Mouse (Mus musculus): ENCODE data around the gene Rae1.

Gene Rae1

GRCm38 (mm10) chr2:172990161-172990560 is 9.8 kb upstream of the Rae1 start:
- DNase-seq (ENCODE audit: low read depth, low spot score): no peak

DNA sequence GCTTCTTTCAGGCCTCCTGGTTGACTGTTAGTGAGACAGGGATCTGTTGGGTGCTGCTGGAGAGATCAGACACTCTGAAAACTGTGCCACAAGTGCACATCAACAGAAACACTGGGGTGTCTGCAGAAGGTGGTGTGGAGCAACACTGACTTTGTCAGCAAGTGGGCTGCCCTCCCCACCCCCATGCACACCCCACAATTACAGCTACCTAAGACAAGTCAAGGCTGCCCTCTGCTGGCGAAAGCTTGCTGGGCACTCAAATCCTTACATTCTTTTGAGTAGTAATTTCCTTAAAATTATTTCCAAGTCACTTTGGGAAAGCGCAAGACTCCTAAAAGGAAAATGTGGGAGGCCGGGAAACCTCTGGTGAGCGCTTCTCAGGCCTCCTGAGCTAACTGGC is 3.7 kb upstream of the Rae1 start:
- peak; percentile 87 for DNase-seq (ENCODE audit: low read depth, low spot score)

DNA sequence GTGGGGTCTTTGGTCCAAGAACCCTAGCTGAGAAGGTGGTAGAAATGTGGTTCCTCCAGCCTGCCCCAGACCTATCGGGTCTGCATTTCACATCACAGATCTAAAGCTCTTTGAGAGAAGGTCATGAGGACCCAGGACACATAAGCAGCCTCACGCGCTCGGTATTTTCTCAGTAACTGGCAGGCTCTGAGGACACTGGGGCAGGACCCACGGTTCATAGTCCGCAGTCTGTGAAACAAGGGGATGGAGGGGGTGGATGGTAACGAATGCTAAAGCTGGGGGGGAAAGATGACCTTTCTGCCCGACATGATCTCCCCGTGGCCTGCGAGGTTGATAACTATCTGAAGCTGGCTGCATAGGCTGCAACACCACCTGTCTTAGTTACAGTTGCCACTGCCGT is 2.2 kb upstream of the Rae1 start:
- no peak for DNase-seq (ENCODE audit: low read depth, low spot score)

- no peak for DNase-seq (ENCODE audit: low read depth, low spot score)
These were observed 1.4 kb upstream of the Rae1 start for GRCm38 (mm10) chr2:172998478-172998877.

GRCm38 (mm10) chr2:173000285-173000652 is 352 bp downstream of the Rae1 start:
- no peak for DNase-seq (ENCODE audit: low read depth, low spot score)

- DNase-seq (ENCODE audit: low read depth, low spot score): no peak
These were observed 1.0 kb downstream of the Rae1 start for GRCm38 (mm10) chr2:173000921-173001320.

DNA sequence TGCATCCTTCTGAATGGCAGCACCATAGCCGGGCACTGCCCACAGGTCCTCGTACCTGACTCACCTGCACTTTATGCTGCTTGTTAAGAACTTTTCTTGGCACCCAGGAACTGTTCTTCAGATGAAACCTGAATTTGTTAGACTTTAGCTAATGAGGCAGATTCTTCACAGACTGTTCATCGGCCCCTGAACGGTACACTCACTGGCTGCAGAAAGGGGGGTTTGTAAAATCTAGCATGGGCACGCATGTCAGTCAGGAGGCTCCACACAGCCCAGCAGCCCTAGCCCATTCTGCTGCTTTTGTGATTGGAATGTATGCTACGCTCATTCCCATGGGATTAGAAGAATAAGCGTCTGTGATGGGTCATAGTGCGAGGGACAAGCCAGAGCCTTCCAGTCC is 3.8 kb downstream of the Rae1 start:
- DNase-seq (ENCODE audit: low read depth, low spot score): no peak

- no peak for DNase-seq (ENCODE audit: low read depth, low spot score)
These were observed 10.4 kb downstream of the Rae1 start for GRCm38 (mm10) chr2:173010220-173010717.

- no peak for DNase-seq (ENCODE audit: low read depth, low spot score)
These were observed 11.5 kb downstream of the Rae1 start for GRCm38 (mm10) chr2:173011440-173011839.

DNA sequence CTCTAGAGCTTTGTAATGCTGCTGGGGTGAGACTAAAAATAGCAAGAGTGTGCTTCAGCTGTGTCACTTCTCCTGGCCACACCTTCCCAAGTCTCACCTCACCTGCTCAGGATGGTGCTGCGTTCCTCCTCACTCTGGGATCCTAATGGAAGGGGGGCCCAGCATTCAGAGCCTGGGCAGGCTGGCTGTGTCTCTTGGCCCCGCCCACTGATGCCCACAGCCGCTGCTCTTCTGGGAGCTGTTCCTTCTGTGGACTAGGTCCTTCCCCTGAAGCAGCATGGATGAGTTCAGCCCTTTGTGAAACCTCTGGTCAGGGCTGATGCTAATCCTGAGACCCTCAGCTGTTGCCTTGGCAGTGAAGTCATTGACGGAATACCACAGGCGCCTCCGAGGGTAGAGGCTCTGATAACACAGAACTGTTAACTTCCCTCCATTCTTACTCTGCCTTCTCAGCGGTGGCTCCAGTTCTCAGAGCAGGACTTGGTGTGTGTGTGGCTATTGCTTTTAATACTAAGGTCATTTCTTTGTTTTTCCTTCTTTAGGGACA is 14.9 kb downstream of the Rae1 start:
- no peak for DNase-seq (ENCODE audit: low read depth, low spot score)

DNA sequence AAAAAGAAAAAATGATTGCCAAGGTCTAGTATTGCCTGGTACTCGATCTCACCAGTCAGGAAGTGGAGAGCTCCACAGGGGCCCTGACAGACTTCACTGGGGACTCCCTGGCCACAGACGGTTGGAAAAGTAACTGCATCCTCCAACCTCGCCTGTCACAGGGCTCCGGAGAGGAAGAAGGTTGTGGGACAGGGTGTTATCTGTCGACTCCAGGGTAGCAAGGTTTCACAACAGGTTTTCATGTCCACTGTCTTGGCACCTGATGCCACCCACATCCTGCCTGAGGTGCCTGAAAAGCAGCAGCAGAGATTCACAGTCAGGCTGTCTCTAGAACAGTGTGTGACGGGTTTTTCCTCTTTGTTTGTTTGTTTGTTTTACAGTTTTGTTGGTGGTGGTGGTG is 18.0 kb downstream of the Rae1 start:
- DNase-seq (ENCODE audit: low read depth, low spot score): no peak

DNA sequence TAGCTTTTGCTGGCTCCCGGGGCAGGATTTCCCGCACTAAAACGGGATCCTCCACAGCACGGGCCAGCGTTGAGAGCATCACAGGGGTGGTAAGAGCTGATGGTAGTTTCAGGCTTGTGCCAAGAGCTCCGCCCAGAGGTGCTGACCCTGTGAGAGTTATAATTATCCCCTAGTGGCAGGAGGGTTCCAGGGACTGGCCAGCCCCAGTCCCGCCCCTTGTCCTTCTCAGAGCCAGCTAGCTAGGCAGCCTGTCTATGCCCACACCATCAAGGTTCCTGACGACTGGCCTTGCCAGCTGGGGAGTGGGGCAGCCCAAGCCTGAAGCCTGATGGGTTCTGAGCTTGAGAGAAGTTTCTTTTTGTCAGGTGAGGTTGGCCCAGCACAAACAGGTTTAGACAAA is 18.7 kb downstream of the Rae1 start:
- no peak for DNase-seq (ENCODE audit: low read depth, low spot score)

- DNase-seq (ENCODE audit: low read depth, low spot score): no peak
These were observed 19.4 kb downstream of the Rae1 start for GRCm38 (mm10) chr2:173019322-173019721.

GRCm38 (mm10) chr2:173019790-173020189 is 19.9 kb downstream of the Rae1 start:
- DNase-seq (ENCODE audit: low read depth, low spot score): peak; percentile 89

DNA sequence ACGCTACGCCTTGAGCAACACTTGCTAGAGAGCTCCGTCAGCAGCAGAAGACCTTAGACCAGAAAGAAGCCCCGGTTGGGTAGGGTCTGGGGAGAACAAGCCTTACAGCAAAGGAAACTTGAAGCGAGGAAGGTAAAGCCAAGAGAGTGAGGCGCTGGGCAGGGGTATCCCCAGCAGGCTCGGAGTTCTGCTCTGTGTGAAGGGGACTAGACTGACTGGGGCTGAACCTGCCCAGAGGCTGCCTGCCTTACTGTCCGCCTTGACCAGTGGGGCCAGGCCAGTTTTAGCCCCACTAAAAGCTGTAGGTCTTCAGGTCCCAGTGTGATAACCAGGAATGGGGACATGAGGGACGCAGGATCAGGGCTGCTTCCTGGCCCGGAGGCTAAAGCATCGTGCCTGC is 20.5 kb downstream of the Rae1 start, which contains the start of gene Rbm38:
Gene Rbm38, plus strand, starts transcription at position 69 of the 400 bp plus-strand sequence.
- no peak for DNase-seq (ENCODE audit: low read depth, low spot score)

DNA sequence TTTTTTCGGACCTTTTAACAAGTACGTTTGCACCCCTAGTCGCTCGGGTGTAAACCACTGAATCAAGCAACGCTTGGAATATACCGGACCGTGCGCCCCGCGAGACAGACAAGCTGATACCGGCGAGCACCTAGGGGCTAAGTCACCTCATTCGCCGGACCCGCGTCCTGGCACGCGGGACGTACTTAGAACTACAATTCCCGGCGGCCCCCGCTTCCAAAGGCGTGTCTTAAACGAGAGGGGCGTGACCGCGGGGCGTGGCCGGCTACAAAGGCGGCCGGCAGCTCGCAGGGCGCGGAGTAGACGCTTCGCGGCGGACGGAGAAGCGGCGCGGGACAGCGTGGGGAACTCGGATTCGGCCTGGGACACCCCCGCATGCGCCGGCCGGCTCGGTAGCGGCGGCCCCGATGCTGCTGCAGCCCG is 21.7 kb downstream of the Rae1 start:
- peak; percentile 95 for DNase-seq (ENCODE audit: low read depth, low spot score)

GRCm38 (mm10) chr2:173022056-173022681 is 22.3 kb downstream of the Rae1 start:
- peak; percentile 70 for DNase-seq (ENCODE audit: low read depth, low spot score)

GRCm38 (mm10) chr2:173022813-173023212 is 22.9 kb downstream of the Rae1 start:
- no peak for DNase-seq (ENCODE audit: low read depth, low spot score)

DNA sequence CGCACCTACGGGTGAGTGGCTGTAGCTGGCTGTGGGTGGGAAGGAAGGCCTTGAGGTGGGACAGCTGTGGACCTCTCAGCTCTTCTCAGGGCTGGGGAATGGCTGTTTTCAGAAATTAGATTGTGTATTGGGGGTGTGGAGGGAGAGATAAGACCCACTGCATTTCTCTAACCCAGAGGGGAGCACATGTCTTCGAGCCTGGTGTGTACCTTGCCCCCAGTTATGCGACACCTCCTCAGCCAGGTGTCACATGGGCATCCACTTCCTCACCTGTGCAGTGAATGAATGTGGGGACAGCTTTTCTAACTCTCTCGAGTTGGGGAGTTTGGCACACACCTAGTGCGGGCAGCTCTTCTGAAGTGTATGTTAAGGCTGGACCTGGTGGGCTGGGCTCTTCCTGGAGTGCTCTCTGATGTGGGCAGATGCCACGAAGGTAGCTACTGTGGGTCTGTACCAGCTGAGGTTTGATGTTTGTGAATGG is 23.5 kb downstream of the Rae1 start:
- DNase-seq (ENCODE audit: low read depth, low spot score): no peak

DNA sequence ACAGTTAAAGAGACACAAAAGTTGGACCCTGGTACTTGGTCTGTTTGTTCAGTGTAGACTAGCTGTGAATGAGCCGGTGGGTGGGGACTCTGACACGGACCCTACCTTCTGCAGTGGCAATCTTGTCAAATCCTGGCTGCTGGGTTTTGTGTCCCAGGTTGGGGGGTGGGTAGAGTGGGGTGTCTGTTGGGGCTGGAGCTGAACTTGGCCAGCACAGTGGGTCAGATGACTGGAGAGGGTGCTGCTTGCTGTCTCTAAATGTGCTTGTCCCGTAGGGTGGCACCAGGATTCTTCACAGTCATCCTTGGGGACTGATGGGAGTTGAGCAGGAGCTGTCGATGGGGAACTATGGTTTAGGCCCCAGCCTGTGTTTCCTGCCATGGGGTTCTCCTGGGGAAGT is 24.0 kb downstream of the Rae1 start:
- no peak for DNase-seq (ENCODE audit: low read depth, low spot score)

DNA sequence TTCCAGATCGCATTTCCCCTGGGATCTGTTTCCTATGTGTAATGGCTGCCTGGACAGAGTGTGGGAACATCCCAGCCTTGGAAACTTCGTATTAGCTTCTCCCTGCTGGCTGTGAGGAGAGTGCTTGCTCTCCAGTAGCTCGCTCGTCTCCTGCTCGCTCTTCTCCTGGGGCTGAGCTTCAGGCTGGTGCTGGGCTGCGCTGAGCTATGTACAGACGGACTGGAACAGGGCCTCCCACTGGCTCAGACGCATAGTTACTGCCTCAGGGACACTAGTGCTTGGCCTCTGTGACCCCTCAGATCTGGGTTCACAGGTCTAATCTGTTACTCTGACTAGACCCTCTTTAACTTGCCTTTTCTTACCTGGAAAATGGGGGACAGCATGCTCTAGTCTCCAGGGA is 24.5 kb downstream of the Rae1 start:
- DNase-seq (ENCODE audit: low read depth, low spot score): no peak

DNA sequence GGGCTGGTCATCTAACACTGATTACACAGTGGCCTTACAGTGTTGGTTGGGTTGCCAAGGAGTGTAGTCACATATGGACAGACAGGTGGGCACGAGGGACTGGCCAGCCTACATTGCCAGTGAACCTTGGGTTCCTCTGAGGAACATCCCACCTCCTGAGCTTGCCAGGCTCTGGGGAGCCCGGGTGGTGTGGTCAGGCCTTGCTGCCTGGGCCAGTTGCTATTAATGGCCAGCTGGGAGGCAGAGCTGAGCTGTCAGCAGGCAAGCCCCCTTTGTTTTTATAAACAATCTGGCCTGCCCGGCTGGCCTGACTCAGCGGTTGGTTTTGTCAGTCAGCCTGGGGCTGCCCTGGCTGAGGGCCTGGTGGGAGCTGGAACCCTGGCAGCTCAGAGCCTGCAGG is 25.0 kb downstream of the Rae1 start:
- DNase-seq (ENCODE audit: low read depth, low spot score): no peak

- no peak for DNase-seq (ENCODE audit: low read depth, low spot score)
These were observed 26.4 kb downstream of the Rae1 start for GRCm38 (mm10) chr2:173026286-173026685.

Measured in mesoderm, embryonic 11.5 days (tissue).